Mouse (Mus musculus) lung, postnatal 10 days (tissue): ENCODE measurements at regions not wholly inside any gene's neighbourhood (a gene's known extent, or its start where the extent isn't known, plus 50 kb on each side); places are given as distances from the start of the nearest gene placed in this dataset.

ENCODE experiments used
- DNase-seq: peaks from one replicate; pipeline ENCODE4 v3.0.0; 2021

- peak; percentile 48 for DNase-seq
These were observed 116.8 kb upstream of the Tmpo start for GRCm38 (mm10) chr10:91297792-91298460.

GRCm38 (mm10) chr10:91295345-91295744 is 114.2 kb upstream of the Tmpo start:
- no peak for DNase-seq

- DNase-seq = no peak
These were observed 112.1 kb upstream of the Tmpo start for GRCm38 (mm10) chr10:91293226-91293625.

GRCm38 (mm10) chr10:91284259-91284658 is 103.1 kb upstream of the Tmpo start:
- DNase-seq = no peak

- peak; percentile 90 for DNase-seq
These were observed 90.0 kb upstream of the Tmpo start for GRCm38 (mm10) chr10:91270955-91271741.

- peak; percentile 80 for DNase-seq
These were observed 89.3 kb upstream of the Tmpo start for GRCm38 (mm10) chr10:91270268-91270954.

- no peak for DNase-seq
These were observed 86.8 kb upstream of the Tmpo start for GRCm38 (mm10) chr10:91267886-91268285.

GRCm38 (mm10) chr10:91260416-91260815 is 79.3 kb upstream of the Tmpo start:
- no peak for DNase-seq

GRCm38 (mm10) chr10:91249681-91250195 is 68.6 kb upstream of the Tmpo start:
- DNase-seq = no peak

- peak; percentile 24 for DNase-seq
These were observed 63.2 kb upstream of the Tmpo start for GRCm38 (mm10) chr10:91244297-91244696.

GRCm38 (mm10) chr10:91242491-91243046 is 61.5 kb upstream of the Tmpo start:
- peak; percentile 40 for DNase-seq

- peak; percentile 28 for DNase-seq
These were observed 60.5 kb upstream of the Tmpo start for GRCm38 (mm10) chr10:91241611-91242005.

GRCm38 (mm10) chr10:91240856-91241610 is 59.9 kb upstream of the Tmpo start:
- peak; percentile 83 for DNase-seq

- DNase-seq = no peak
These were observed 59.2 kb upstream of the Tmpo start for GRCm38 (mm10) chr10:91240320-91240719.

GRCm38 (mm10) chr10:91236844-91237243 is 55.7 kb upstream of the Tmpo start:
- peak; percentile 80 for DNase-seq

- no peak for DNase-seq
These were observed 53.6 kb upstream of the Tmpo start for GRCm38 (mm10) chr10:91234709-91235108.
